15 mouse cellular contexts compared by ENCODE assay signal in genomic region chr4:130779037-130779436, GRCm38 (mm10). TPM values are rescaled to one million over a fixed set of nuclear protein-coding genes. Genes with fewer than 3 reads are reported as not detected.
DNase-seq lines count a peak whose midpoint lies in the region; ATAC-seq and TF ChIP-seq lines count a peak whose summit lies in the region.
"Had no signal": no experiment of that assay in that cellular context is flagged by ENCODE, and none has a peak within 500 bp of the region (broad histone marks: within the 10 kb centered on the region; RNA-seq: fewer than 3 reads in every experiment).

No protein-coding gene starts in this region.

- no peaks in the 10 kb centered on the region for H3K79me2 ChIP-seq in heart, adult 2 months (replicated peaks; ENCODE audit: control insufficient read depth, insufficient read depth, low read length)

- no peak overlapping the region for H3K9ac ChIP-seq in heart, embryonic 11.5 days (ENCODE audit: low read depth, low read length)
- no peak overlapping the region for H3K9ac ChIP-seq in heart, adult 2 months (ENCODE audit: low read depth, low read length)
- H3K9ac ChIP-seq: intestine, embryonic 15.5 days; limb, embryonic 15.5 days; liver, postnatal 0 days; midbrain, embryonic 12.5 days had no signal

- peaks cover 12% of the 10 kb centered on the region for H3K4me1 ChIP-seq in heart, embryonic 11.5 days (ENCODE audit: control insufficient read depth, insufficient read depth, low read length)
- H3K4me1 ChIP-seq in heart, adult 2 months (ENCODE audit: control insufficient read depth, insufficient read depth, low read length) = peaks cover 1% of the 10 kb centered on the region; the same call in 1 of the 2 replicates
- H3K4me1 ChIP-seq in limb, embryonic 10.5 days = no peaks in the 10 kb centered on the region

- intact Hi-C loops in heart, adult 2 months (cut with DNase I) = loop anchor here (5.0 kb wide), 1 partner anchor 37 kb away; no protein-coding TSS in a partner anchor

- H3K27me3 ChIP-seq in heart, embryonic 11.5 days (ENCODE audit: control insufficient read depth, insufficient read depth, low read length) = no peaks in the 10 kb centered on the region
- H3K27me3 ChIP-seq in heart, adult 2 months (ENCODE audit: control insufficient read depth, insufficient read depth, low read length) = no peaks in the 10 kb centered on the region
- no peaks in the 10 kb centered on the region for H3K27me3 ChIP-seq in limb, embryonic 10.5 days (ENCODE audit: low read depth, poor library complexity, severe bottlenecking)
- H3K27me3 ChIP-seq: intestine, embryonic 15.5 days; limb, embryonic 15.5 days; midbrain, embryonic 12.5 days had no signal

- H3K27ac ChIP-seq in heart, embryonic 11.5 days (ENCODE audit: low read depth, low read length) = peak overlapping the region; percentile 29; the same call in 1 of the 2 replicates
- no peak overlapping the region for H3K27ac ChIP-seq in heart, adult 2 months
- no peak overlapping the region for H3K27ac ChIP-seq in limb, embryonic 10.5 days
- H3K27ac ChIP-seq: intestine, embryonic 15.5 days; kidney, postnatal 0 days; limb, embryonic 15.5 days; macrophage; midbrain, embryonic 12.5 days had no signal

- TF ChIP-seq CTCF in heart, adult 2 months (IDR thresholded peaks at IDR 0.05) = no peak

- TF ChIP-seq POLR2A in heart, adult 2 months (IDR thresholded peaks at IDR 0.05; ENCODE audit: insufficient read depth, low read depth, low read length) = no peak

- ATAC-seq in heart, embryonic 11.5 days (replicated peaks; ENCODE audit: insufficient number of reproducible peaks, low FRiP score, low TSS enrichment) = no peak
- ATAC-seq: intestine, embryonic 15.5 days; liver, postnatal 0 days had no signal

- no peak overlapping the region for H3K4me3 ChIP-seq in heart, embryonic 11.5 days (ENCODE audit: low read depth, low read length)
- no peak overlapping the region for H3K4me3 ChIP-seq in heart, adult 2 months
- no peak overlapping the region for H3K4me3 ChIP-seq in limb, embryonic 10.5 days
- H3K4me3 ChIP-seq: intestine, embryonic 15.5 days; limb, embryonic 15.5 days; midbrain, embryonic 12.5 days had no signal

- H3K4me2 ChIP-seq in heart, embryonic 11.5 days = no peak overlapping the region
- H3K4me2 ChIP-seq: intestine, embryonic 15.5 days; limb, embryonic 15.5 days; midbrain, embryonic 12.5 days had no signal

- WGBS in heart, embryonic 11.5 days (ENCODE audit: insufficient replicate concordance) = 73% methylated on average over 3 of the region's 3 CpGs
- 26% methylated on average over 3 of the region's 3 CpGs for WGBS in heart, adult 2 months
- 87% methylated on average over 3 of the region's 3 CpGs for WGBS in limb, embryonic 10.5 days

- no peak for TF ChIP-seq EP300 in heart, adult 2 months (IDR thresholded peaks at IDR 0.05; ENCODE audit: insufficient read depth, low read depth, low read length)

- no peaks in the 10 kb centered on the region for H3K9me3 ChIP-seq in heart, embryonic 11.5 days (replicated peaks; ENCODE audit: control insufficient read depth, low read length)
- H3K9me3 ChIP-seq in limb, embryonic 10.5 days (replicated peaks) = no peaks in the 10 kb centered on the region
- H3K9me3 ChIP-seq: intestine, embryonic 15.5 days; limb, embryonic 15.5 days; midbrain, embryonic 12.5 days had no signal

- DNase-seq in adrenal gland, adult 2 months = peak; percentile 54
- no peak for DNase-seq in adrenal gland, postnatal 4 days (ENCODE audit: low spot score in 2 of 2)
- no peak for DNase-seq in heart, adult 2 months
- peak; percentile 42 to 57 for DNase-seq in left cerebral cortex, adult 18-20 months (ENCODE audit: low spot score in 2 of 2)
- no peak for DNase-seq in left cerebral cortex, adult 11 months (ENCODE audit: low spot score)
- DNase-seq in NIH3T3 (ENCODE audit: low read depth) = peak; percentile 53
- no peak for DNase-seq in limb, embryonic 10.5 days (ENCODE audit: low spot score)
- DNase-seq: cerebellum, adult 9-11 months; liver, postnatal 0 days had no signal

- peaks cover 29% of the 10 kb centered on the region for H3K36me3 ChIP-seq in heart, embryonic 11.5 days (ENCODE audit: control insufficient read depth, insufficient read depth, low read length)
- peaks cover 2% of the 10 kb centered on the region; the same call in 1 of the 2 replicates for H3K36me3 ChIP-seq in heart, adult 2 months (ENCODE audit: control insufficient read depth, insufficient read depth, low read length)
- H3K36me3 ChIP-seq in limb, embryonic 10.5 days = peaks cover 86% of the 10 kb centered on the region

RNA-seq across cellular contexts. Expression of gene Sdc3, which starts 13.3 kb away (rescaled TPM):
- 100 to 1,000 TPM; 324 to 579 TPM for total RNA-seq in adrenal gland, adult 2 months (2021)
- polyA plus RNA-seq in adrenal gland, adult 2 months (2012; rRNA removed) = 702 and 1,082 TPM in 2 replicates
- 100 to 1,000 TPM; 230 to 243 TPM for total RNA-seq in adrenal gland, postnatal 4 days (2021)
- polyA plus RNA-seq in heart, embryonic 11.5 days (2014; fragmentation: Nextera tagmentation; extraction: Ambion mirVana) = 11.6 and 16.9 TPM in 2 replicates
- 10 to 100 TPM; 32.7 to 38.3 TPM for total RNA-seq in heart, adult 2 months (2021)
- polyA plus RNA-seq in heart, adult 2 months (2012; rRNA removed) = 41.5 and 51.9 TPM in 2 replicates
- 100 to 1,000 TPM; 150 to 156 TPM for total RNA-seq in left cerebral cortex, adult 18-20 months (2021)
- 26.7 and 38.1 TPM in 2 replicates for polyA plus RNA-seq in limb, embryonic 10.5 days (2016; fragmentation: Nextera tagmentation; extraction: Ambion mirVana)

Comparison
In these comparisons a context has a peak if more than half of its experiments do, and no peak if none do; other contexts are left out.
1. DNase-seq: peak in adrenal gland, adult 2 months (single experiment), left cerebral cortex, adult 18-20 months (2 of 2) and NIH3T3 (single experiment); none in adrenal gland, postnatal 4 days (0 of 2), heart, adult 2 months (0 of 2), left cerebral cortex, adult 11 months (single experiment) and limb, embryonic 10.5 days (single experiment).